Mouse (Mus musculus) Muller cell, postnatal 12 days (primary cell): Measurements from ENCODE around the gene Rorc.

ENCODE experiments used
- DNase-seq: peaks from one replicate; pipeline ENCODE4 v3.0.0-alpha.2; 2015; ENCODE audit errors: inconsistent ontology term

Gene Rorc

GRCm38 (mm10) chr3:94430980-94431379, 58.4 kb downstream of the Rorc start:
- DNase-seq: no peak

GRCm38 (mm10) chr3:94434305-94434704, 61.7 kb downstream of the Rorc start:
- DNase-seq: no peak

GRCm38 (mm10) chr3:94436420-94436819, 63.8 kb downstream of the Rorc start:
- no peak for DNase-seq

- DNase-seq: no peak
These were observed 68.6 kb downstream of the Rorc start for GRCm38 (mm10) chr3:94441182-94441581.

GRCm38 (mm10) chr3:94442951-94443596, 70.5 kb downstream of the Rorc start, which contains the start of gene Mrpl9:
Mrpl9 (plus strand) TSS chr3:94443318.
- DNase-seq: peak; percentile 94

GRCm38 (mm10) chr3:94443597-94443964, 71.0 kb downstream of the Rorc start, which contains the start of gene Oaz3:
Oaz3 (minus strand) TSS chr3:94443915.
- DNase-seq: no peak
